ENCODE assay signal across 9 mouse cellular contexts in the genomic region with DNA sequence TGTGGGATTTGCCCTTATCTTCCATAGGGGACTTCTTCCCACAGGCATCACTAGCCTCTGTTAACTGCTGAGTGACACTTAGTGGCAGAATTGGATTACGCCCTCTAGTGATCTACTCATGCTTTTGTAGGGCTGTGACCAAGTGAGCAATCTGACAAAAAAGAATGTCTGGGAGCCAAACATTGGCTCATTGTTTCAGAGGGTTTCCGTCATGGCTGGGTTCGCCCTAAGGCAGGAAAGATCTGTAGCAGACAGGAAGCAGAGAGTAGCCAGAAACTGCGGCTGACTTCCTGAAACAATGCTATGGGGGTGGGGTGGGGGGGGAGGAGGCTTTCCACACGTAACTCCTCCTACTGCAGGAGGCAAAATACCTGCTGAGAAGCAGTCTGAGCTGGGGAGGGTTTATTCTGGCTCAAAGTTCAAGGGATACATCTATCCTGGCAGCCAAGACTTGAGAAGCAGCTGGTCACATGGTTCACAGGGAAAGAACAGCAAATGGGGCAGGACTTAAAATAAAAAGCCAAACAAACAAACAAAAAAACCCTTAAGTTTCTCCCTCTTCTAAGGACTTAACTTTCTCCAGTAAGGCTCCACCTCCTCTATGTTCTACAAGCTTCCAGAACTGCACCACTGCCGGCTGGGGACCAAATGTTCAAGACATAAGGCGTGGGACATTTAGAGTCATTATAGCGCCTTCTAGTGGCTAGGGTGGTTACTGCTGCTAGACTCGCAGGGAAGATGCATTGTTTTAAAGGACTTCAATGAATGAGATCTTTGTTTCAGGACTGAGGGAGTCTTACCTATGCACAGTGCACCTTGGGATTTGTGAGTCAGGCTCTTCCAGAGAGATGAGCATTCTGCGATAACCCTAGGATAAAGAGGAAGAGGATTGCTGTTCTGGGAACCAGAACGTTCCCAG.
DNase-seq lines count a peak whose midpoint lies in the region; ATAC-seq and TF ChIP-seq lines count a peak whose summit lies in the region.
"Had no signal": no experiment of that assay in that cellular context is flagged by ENCODE, and none has a peak within 500 bp of the region (broad histone marks: within the 10 kb centered on the region; RNA-seq: fewer than 3 reads in every experiment).

No protein-coding gene starts in this region.

- ATAC-seq in liver, embryonic 14.5 days (ENCODE audit: insufficient read depth): no peak
- no peak for ATAC-seq in midbrain, postnatal 0 days (ENCODE audit: low FRiP score)
- no peak for ATAC-seq in megakaryocyte, adult 5-6 weeks (ENCODE audit: poor library complexity, severe bottlenecking)

- no peaks in the 10 kb centered on the region for H3K36me3 ChIP-seq in liver, embryonic 14.5 days (replicated peaks; ENCODE audit: control insufficient read depth, insufficient read depth, low read depth)
- no peaks in the 10 kb centered on the region for H3K36me3 ChIP-seq in midbrain, postnatal 0 days (ENCODE audit: insufficient read depth, low read length)
- H3K36me3 ChIP-seq: heart, embryonic 13.5 days had no signal

- H3K27me3 ChIP-seq in liver, embryonic 14.5 days (ENCODE audit: control insufficient read depth, insufficient read depth, low read length): no peaks in the 10 kb centered on the region
- H3K27me3 ChIP-seq in midbrain, postnatal 0 days (ENCODE audit: insufficient read depth, low read length): no peaks in the 10 kb centered on the region

- H3K9ac ChIP-seq in liver, embryonic 14.5 days (replicated peaks): no peak overlapping the region
- H3K9ac ChIP-seq in midbrain, postnatal 0 days (replicated peaks; ENCODE audit: low read length, poor library complexity, severe bottlenecking): no peak overlapping the region
- H3K9ac ChIP-seq: heart, embryonic 13.5 days had no signal

- no peak overlapping the region for H3K4me3 ChIP-seq in liver, embryonic 14.5 days (ENCODE audit: insufficient read depth in 1 of 2, low read depth in 2 of 2, low read length in 2 of 2)
- no peak overlapping the region for H3K4me3 ChIP-seq in midbrain, postnatal 0 days (ENCODE audit: low read depth, low read length)
- H3K4me3 ChIP-seq: heart, embryonic 13.5 days had no signal

- peak; percentile 63 for TF ChIP-seq CTCF in liver, embryonic 14.5 days (IDR thresholded peaks at IDR 0.05; ENCODE audit: low read depth)
- TF ChIP-seq CTCF in midbrain, postnatal 0 days (IDR thresholded peaks at IDR 0.05): peak; percentile 63

- peak; percentile 28 for DNase-seq in adrenal gland, postnatal 10 days
- no peak for DNase-seq in adrenal gland, postnatal 25 days
- no peak for DNase-seq in liver, embryonic 14.5 days (ENCODE audit: low read depth in 3 of 3, low spot score in 3 of 3)
- no peak for DNase-seq in liver
- DNase-seq in embryo, embryonic 10.5 days (ENCODE audit: low spot score): peak; percentile 69
- DNase-seq in midbrain, postnatal 0 days (ENCODE audit: low spot score): no peak
- no peak for DNase-seq in Muller cell, postnatal 12 days (ENCODE audit: inconsistent ontology term)

- no peaks in the 10 kb centered on the region for H3K4me1 ChIP-seq in liver, embryonic 14.5 days (replicated peaks; ENCODE audit: control insufficient read depth in 2 of 2, insufficient read depth in 2 of 2, low read length in 1 of 2)
- H3K4me1 ChIP-seq in midbrain, postnatal 0 days (ENCODE audit: insufficient read depth, low read length): peaks cover 8% of the 10 kb centered on the region; the same call in 1 of the 2 replicates

- H3K27ac ChIP-seq in liver, embryonic 14.5 days: no peak overlapping the region
- H3K27ac ChIP-seq in midbrain, postnatal 0 days (ENCODE audit: low read depth, low read length): no peak overlapping the region
- H3K27ac ChIP-seq: heart, embryonic 13.5 days had no signal

- TF ChIP-seq EP300 in liver, embryonic 14.5 days (IDR thresholded peaks at IDR 0.05; ENCODE audit: low read depth): no peak

- H3K4me2 ChIP-seq in liver, embryonic 14.5 days (ENCODE audit: low read depth): no peak overlapping the region
- no peak overlapping the region for H3K4me2 ChIP-seq in midbrain, postnatal 0 days (ENCODE audit: low read depth, low read length, poor library complexity, severe bottlenecking)

- 29% methylated on average over 11 of the region's 11 CpGs for WGBS in liver, embryonic 14.5 days (ENCODE audit: insufficient replicate concordance)
- 54% methylated on average over 11 of the region's 11 CpGs for WGBS in midbrain, postnatal 0 days

- H3K9me3 ChIP-seq in liver, embryonic 14.5 days (ENCODE audit: control insufficient read depth, low read length): no peaks in the 10 kb centered on the region
- no peaks in the 10 kb centered on the region for H3K9me3 ChIP-seq in midbrain, postnatal 0 days (ENCODE audit: low read length)
- H3K9me3 ChIP-seq: heart, embryonic 13.5 days had no signal

Comparison
In these comparisons a context has a peak if more than half of its experiments do, and no peak if none do; other contexts are left out.
1. DNase-seq: peak in adrenal gland, postnatal 10 days (single experiment) and embryo, embryonic 10.5 days (single experiment); none in adrenal gland, postnatal 25 days (single experiment), liver, embryonic 14.5 days (0 of 3), liver (single experiment), midbrain, postnatal 0 days (single experiment) and Muller cell, postnatal 12 days (single experiment).